Mouse (Mus musculus) C2C12 (cell line): ENCODE data around the gene Ctf1.
A peak's percentile ranks its signal among the peaks of the same experiment; 100 is the strongest.

Experiments used
- CTCF ChIP-seq: IDR thresholded peaks from one replicate; pipeline ENCODE4 v1.5.1; 2011; ENCODE audit not compliant: control insufficient read depth, insufficient read depth, insufficient read length
- MAX ChIP-seq: IDR thresholded peaks from one replicate; pipeline ENCODE4 v1.6.1; 2011; ENCODE audit warnings: mild to moderate bottlenecking, control low read depth
- USF1 ChIP-seq: IDR thresholded peaks from one replicate; pipeline ENCODE4 v1.6.1; 2011; ENCODE audit warnings: low read depth, mild to moderate bottlenecking, control low read depth, moderate library complexity

GRCm38 (mm10) chr7:127677077-127677476 is 35.5 kb upstream of the Ctf1 start:
- TF ChIP-seq CTCF, result peak; percentile 63
- no peak for TF ChIP-seq USF1
- no peak for TF ChIP-seq MAX
